ENCODE assay signal across 15 mouse cellular contexts in genomic region chr10:13702043-13702442, GRCm38 (mm10).
"Had no signal": no experiment of that assay in that cellular context is flagged by ENCODE, and none has a peak within 500 bp of the region (broad histone marks: within the 10 kb centered on the region; RNA-seq: fewer than 3 reads in every experiment).

No protein-coding gene starts in this region.

- H3K27ac ChIP-seq: kidney, postnatal 0 days; limb, embryonic 12.5 days; liver, embryonic 14.5 days; midbrain, embryonic 10.5 days; midbrain, embryonic 15.5 days; stomach, embryonic 15.5 days had no signal

- DNase-seq: kidney, postnatal 36 days; layer of hippocampus, adult 9-11 months; layer of hippocampus, postnatal 36 days; liver; lung, adult 2 months; lung, postnatal 36 days; right cerebral cortex, postnatal 14 days; thymus, postnatal 4 days had no signal

- H3K36me3 ChIP-seq: limb, embryonic 12.5 days; midbrain, embryonic 10.5 days; midbrain, embryonic 15.5 days; stomach, embryonic 15.5 days had no signal

- ATAC-seq: lung, postnatal 0 days; midbrain, embryonic 15.5 days had no signal

- H3K9ac ChIP-seq: limb, embryonic 12.5 days; liver, embryonic 14.5 days; midbrain, embryonic 15.5 days; stomach, embryonic 15.5 days had no signal

- H3K4me2 ChIP-seq: limb, embryonic 12.5 days; midbrain, embryonic 15.5 days; stomach, embryonic 15.5 days had no signal

- H3K9me3 ChIP-seq: limb, embryonic 12.5 days; midbrain, embryonic 10.5 days; midbrain, embryonic 15.5 days; stomach, embryonic 15.5 days had no signal

- H3K4me1 ChIP-seq: midbrain, embryonic 10.5 days; midbrain, embryonic 15.5 days; stomach, embryonic 15.5 days had no signal

- H3K27me3 ChIP-seq: midbrain, embryonic 15.5 days; stomach, embryonic 15.5 days had no signal

- H3K4me3 ChIP-seq: limb, embryonic 12.5 days; midbrain, embryonic 10.5 days; midbrain, embryonic 15.5 days; stomach, embryonic 15.5 days had no signal
